Mouse (Mus musculus) small intestine, adult 2 months (tissue): ENCODE measurements around the gene Slc6a6. TPM values are rescaled to one million over a fixed set of nuclear protein-coding genes. Genes with fewer than 3 reads are reported as not detected.

ENCODE experiments used
- H3K27ac ChIP-seq: fragments of 200-500 bp; 2 replicates; pipeline ENCODE4 v1.5.1; 2012; ENCODE audit warnings: low read depth, low read length, control low read depth, inconsistent platforms; ENCODE audit not compliant: insufficient read depth
- H3K27me3 ChIP-seq: fragments of 200-500 bp; 2 replicates; pipeline ENCODE4 v1.6.1; 2012; ENCODE audit warnings: mild to moderate bottlenecking, moderate library complexity, low read length, inconsistent platforms; ENCODE audit not compliant: control insufficient read depth, insufficient read depth
- H3K36me3 ChIP-seq: fragments of 200-500 bp; 2 replicates; pipeline ENCODE4 v1.6.1; 2012; ENCODE audit warnings: mild to moderate bottlenecking, low read length, control low read depth, inconsistent platforms; ENCODE audit not compliant: control insufficient read depth, insufficient read depth
- H3K4me1 ChIP-seq: fragments of 200-500 bp; 2 replicates; pipeline ENCODE4 v1.6.1; 2012; ENCODE audit warnings: low read length, inconsistent platforms, mixed read lengths; ENCODE audit not compliant: control insufficient read depth, insufficient read depth, insufficient read length
- H3K4me3 ChIP-seq: fragments of 200-500 bp; 2 replicates; pipeline ENCODE4 v1.5.1; 2012; ENCODE audit warnings: low read depth, mild to moderate bottlenecking, control low read depth, inconsistent platforms, low read length, moderate library complexity
- CTCF ChIP-seq: fragments of 200-500 bp; IDR thresholded peaks from 2 replicates; pipeline ENCODE4 v1.5.1; 2012; ENCODE audit warnings: low read depth, mild to moderate bottlenecking, control low read depth, inconsistent platforms, low read length, moderate library complexity, mixed read lengths; ENCODE audit not compliant: insufficient replicate concordance, insufficient read length; ENCODE audit errors: extremely low read depth
- POLR2A ChIP-seq: fragments of 200-500 bp; IDR thresholded peaks from 2 replicates; pipeline ENCODE4 v1.6.1; 2012; ENCODE audit warnings: low read depth, mild to moderate bottlenecking, control low read depth, inconsistent platforms, low read length, moderate library complexity
- WGBS: fragments of 180-500 bp; shearing (Covaris S2); methylation state at CpG from one replicate; pipeline ENCODE4 v1.1.7; 2018; 5-methylcytosine and 5-hydroxymethylcytosine counted together
- polyA plus RNA-seq: library from polyadenylated mRNA; depleted of rRNA; stranded (reverse); fragments of >200 nt; gene quantifications from 2 replicates; pipeline ENCODE4 v1.2.3, GENCODE M21; 2012

Slc6a6 gene
- polyA plus RNA-seq, 1 experiment: 124 TPM

DNA sequence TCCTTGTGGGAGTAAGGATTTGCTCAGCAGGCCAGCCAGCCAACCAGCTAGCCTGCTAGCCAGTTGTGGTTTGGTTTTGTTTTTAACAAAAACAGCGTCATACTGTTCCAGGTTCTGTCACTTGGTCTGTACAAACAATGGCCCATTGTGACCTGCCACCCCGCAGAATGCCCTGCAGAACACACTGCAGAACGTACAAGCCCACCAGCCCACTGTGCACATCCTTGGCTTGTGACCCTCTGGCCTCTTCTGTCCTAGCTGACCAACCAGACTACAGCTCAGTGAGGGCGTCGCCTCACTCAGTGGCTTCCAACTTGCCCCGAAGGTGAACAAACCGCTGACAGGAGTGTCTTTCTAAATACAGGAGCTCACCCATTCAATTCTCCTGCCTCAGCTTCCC lies 6.4 kb downstream of the Slc6a6 start:
- Histone ChIP-seq H3K4me3 (peak overlapping the region; percentile 21), H3K27me3 (no peaks in the 10 kb centered on the region), H3K4me1 (peaks cover 50% of the 10 kb centered on the region), H3K27ac (peak overlapping the region; percentile 94), H3K36me3 (peaks cover 31% of the 10 kb centered on the region)
- WGBS: 24% methylated on average over 7 of the region's 7 CpGs
- no peak for TF ChIP-seq CTCF
- TF ChIP-seq POLR2A: peak; percentile 35; the same call in 1 of the 2 replicates

DNA sequence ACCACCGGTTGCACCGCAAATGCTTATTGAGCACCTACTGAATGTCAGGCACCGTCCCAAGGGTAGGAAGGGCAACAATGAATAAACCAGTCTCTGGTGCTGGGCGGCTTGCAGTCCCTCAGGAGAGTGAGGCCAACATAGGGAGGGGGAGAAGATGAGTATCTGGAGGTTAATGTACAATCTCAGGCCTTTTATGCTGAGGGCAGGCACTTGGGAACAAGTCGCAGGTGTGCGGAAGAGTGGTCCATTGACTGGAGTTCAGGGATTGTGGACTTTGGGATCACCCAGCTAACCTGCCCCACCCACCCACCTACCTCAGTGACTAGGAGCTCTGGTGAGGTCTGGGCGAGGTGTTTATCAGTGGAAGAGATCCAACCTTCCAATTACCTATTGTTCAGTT lies 6.8 kb downstream of the Slc6a6 start:
- H3K4me3 ChIP-seq: peak overlapping the region; percentile 21

DNA sequence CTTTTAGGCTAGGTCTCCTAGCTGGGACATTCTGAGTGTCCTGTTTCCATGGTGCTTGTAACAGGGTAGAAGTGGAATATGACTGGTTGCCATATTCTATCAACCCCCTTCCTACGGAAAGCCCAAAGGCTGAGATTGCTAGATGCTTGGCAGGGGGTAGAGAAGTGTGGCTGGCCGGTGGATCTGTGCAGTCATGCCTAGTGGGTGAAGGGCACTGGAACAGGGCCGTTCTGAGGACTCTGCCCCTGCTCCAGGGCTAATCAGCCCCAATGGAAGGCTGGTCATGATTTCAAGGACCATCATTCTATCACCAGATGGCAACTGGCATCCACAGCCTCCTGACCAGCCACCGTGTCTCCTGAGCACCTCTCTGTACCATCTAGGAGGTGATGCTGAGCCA lies 7.7 kb downstream of the Slc6a6 start:
- TF ChIP-seq CTCF: no peak
- no peak for TF ChIP-seq POLR2A
- Histone ChIP-seq H3K27ac (peak overlapping the region; percentile 87), H3K36me3 (peaks cover 36% of the 10 kb centered on the region), H3K27me3 (no peaks in the 10 kb centered on the region), H3K4me3 (no peak overlapping the region), H3K4me1 (peaks cover 48% of the 10 kb centered on the region)
- WGBS: 51% methylated on average over 4 of the region's 4 CpGs

More for the DNA sequence above, 6.8 kb downstream of the Slc6a6 start:
- Histone ChIP-seq H3K27me3 (no peaks in the 10 kb centered on the region), H3K4me1 (peaks cover 52% of the 10 kb centered on the region), H3K36me3 (peaks cover 34% of the 10 kb centered on the region), H3K27ac (peak overlapping the region; percentile 94)
- WGBS: 28% methylated on average over 7 of the region's 7 CpGs
- TF ChIP-seq POLR2A (no peak), CTCF (no peak)

GRCm38 (mm10) chr6:91693301-91693886 lies 9.5 kb downstream of the Slc6a6 start:
- H3K4me1 ChIP-seq: peaks cover 38% of the 10 kb centered on the region
- WGBS: 84% methylated on average over 17 of the region's 17 CpGs
- no peak overlapping the region for H3K27ac ChIP-seq
- no peak for TF ChIP-seq POLR2A
- H3K36me3 ChIP-seq: peaks cover 44% of the 10 kb centered on the region
- no peak overlapping the region for H3K4me3 ChIP-seq
- no peaks in the 10 kb centered on the region for H3K27me3 ChIP-seq

DNA sequence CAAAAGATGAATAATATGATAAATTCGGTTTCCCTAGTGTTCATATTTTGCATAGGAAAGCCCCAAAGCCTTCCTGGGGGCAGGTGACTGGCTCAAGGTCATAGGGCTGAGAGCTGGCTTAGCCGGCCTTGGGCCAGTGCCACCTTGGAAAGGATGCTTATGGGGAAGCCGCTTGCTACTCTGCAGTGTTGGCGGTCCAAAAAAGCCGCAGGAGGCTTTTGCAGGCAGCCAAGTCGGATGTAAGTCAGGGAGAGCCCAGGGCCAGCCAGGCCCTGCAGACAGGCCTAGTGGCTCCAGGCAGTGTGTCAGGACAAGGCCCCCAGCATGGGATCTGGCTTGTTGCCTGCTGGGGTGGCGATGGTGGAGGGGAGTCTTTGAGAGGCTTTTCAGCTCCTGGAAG lies 10.8 kb downstream of the Slc6a6 start:
- peaks cover 44% of the 10 kb centered on the region for H3K4me1 ChIP-seq
- TF ChIP-seq POLR2A (no peak), CTCF (no peak)
- no peaks in the 10 kb centered on the region for H3K27me3 ChIP-seq
- H3K27ac ChIP-seq: no peak overlapping the region
- 78% methylated on average over 7 of the region's 7 CpGs for WGBS
- peaks cover 49% of the 10 kb centered on the region for H3K36me3 ChIP-seq
- no peak overlapping the region for H3K4me3 ChIP-seq

DNA sequence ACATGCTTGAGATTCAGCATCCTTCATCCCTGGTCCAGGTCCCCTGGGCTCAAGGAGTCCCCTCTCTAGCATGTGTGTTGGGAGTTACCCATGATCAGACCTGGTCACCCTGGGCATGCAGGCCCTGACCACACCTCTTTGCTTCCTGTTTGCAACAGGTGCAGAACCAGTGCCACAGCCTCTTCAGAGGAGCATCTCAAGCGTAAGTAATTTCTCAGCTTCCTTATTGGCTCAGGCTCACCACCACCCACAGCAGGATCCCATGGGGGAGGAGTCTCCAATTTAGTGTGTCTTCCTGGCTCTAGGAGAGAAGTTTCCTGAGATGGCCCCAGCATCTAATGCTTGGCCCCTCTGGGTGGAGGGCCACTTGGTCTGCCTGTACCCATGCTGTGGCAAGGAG lies 15.0 kb downstream of the Slc6a6 start:
- Histone ChIP-seq H3K27me3 (no peaks in the 10 kb centered on the region), H3K4me1 (peaks cover 37% of the 10 kb centered on the region), H3K4me3 (no peak overlapping the region), H3K27ac (peak overlapping the region; percentile 70), H3K36me3 (peaks cover 61% of the 10 kb centered on the region)
- TF ChIP-seq POLR2A: no peak
- no peak for TF ChIP-seq CTCF
- WGBS: 24% methylated on average over 1 of the region's 1 CpGs

DNA sequence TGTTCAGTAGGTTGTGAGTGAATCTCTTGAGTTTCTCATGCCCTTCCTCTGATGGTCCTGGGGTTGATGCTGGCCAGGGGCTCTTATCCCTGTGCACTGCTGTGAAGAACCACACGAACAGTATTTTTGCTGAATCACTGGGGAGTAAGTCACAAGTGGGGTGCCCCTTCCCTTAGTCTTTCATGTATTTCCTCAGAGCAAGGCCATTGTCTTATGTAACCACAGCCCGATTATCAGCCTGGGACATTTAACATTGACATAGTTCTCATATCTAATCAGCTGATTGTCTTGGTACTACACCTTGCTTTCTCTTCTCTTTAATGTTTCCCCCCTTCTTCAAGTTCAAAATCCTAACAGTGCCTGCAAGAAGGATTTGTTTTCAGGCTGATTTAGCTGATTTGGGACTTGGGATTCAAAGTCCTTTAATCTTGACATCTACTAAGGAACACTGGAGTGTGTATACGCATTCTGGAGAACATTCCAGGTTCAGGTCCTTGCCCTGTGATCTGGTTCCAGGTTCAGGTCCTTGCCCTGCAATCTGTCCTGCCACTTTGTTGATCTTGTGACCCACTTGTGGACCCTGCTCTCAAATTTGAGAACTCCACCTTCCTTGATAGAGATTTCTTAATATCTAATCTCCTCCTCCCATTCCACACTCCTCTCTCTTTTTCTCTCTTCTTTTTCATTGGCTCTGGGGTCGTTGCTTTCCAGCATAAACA lies 15.8 kb downstream of the Slc6a6 start:
- H3K4me1 ChIP-seq: peaks cover 36% of the 10 kb centered on the region

More for the DNA sequence above, 15.8 kb downstream of the Slc6a6 start:
- no peak for TF ChIP-seq POLR2A
- TF ChIP-seq CTCF: no peak
- WGBS: 22% methylated on average over 4 of the region's 4 CpGs
- peaks cover 60% of the 10 kb centered on the region for H3K36me3 ChIP-seq
- H3K4me3 ChIP-seq: no peak overlapping the region
- H3K27me3 ChIP-seq: no peaks in the 10 kb centered on the region
- peak overlapping the region; percentile 70 for H3K27ac ChIP-seq
